Mouse (Mus musculus): Measurements from ENCODE around the gene Gm47985. TPM values are rescaled to one million over a fixed set of nuclear protein-coding genes. Genes with fewer than 3 reads are reported as not detected.
"Not testable (repeated sequence)": the region's sequence is repeated elsewhere in the genome, so short reads cannot be mapped to it uniquely, and the experiment has no call there.

Gene Gm47985
- polyA plus RNA-seq, 1 experiment from 2014 or later, result 0.60 TPM

- no peak overlapping the region for H3K27ac ChIP-seq (ENCODE audit: low read depth)
- H3K27me3 ChIP-seq (ENCODE audit: insufficient read depth, low read length), result no peaks in the 10 kb centered on the region
- 85% methylated on average over 7 of the region's 7 CpGs for WGBS (ENCODE audit: insufficient replicate concordance)
- H3K9ac ChIP-seq (replicated peaks), result no peak overlapping the region
- H3K4me2 ChIP-seq (ENCODE audit: low read depth, low read length), result no peak overlapping the region
- DNase-seq, result no peak
- no peaks in the 10 kb centered on the region for H3K36me3 ChIP-seq (replicated peaks; ENCODE audit: insufficient read depth, low read length)
- H3K4me1 ChIP-seq (ENCODE audit: insufficient read depth), result no peaks in the 10 kb centered on the region; the same call in 1 of the 2 replicates
- no peaks in the 10 kb centered on the region for H3K9me3 ChIP-seq (ENCODE audit: low read length)
- no peak for ATAC-seq
- no peak for TF ChIP-seq EP300 (IDR thresholded peaks at IDR 0.05; ENCODE audit: low read depth)
- TF ChIP-seq CTCF (IDR thresholded peaks at IDR 0.05; ENCODE audit: low read depth), result no peak
- H3K4me3 ChIP-seq (ENCODE audit: low read depth, low read length), result no peak overlapping the region
Measured at GRCm38 (mm10) chr1:151150211-151150610, 32.1 kb upstream of the Gm47985 start.

- Histone ChIP-seq H3K27me3 (ENCODE audit: insufficient read depth, low read length) (no peaks in the 10 kb centered on the region), H3K36me3 (replicated peaks; ENCODE audit: insufficient read depth, low read length) (no peaks in the 10 kb centered on the region), H3K9me3 (ENCODE audit: low read length) (no peaks in the 10 kb centered on the region), H3K4me1 (ENCODE audit: insufficient read depth) (no peaks in the 10 kb centered on the region; the same call in 1 of the 2 replicates), H3K27ac (ENCODE audit: low read depth) (no peak overlapping the region), H3K4me3 (ENCODE audit: low read depth, low read length) (no peak overlapping the region), H3K9ac (replicated peaks) (no peak overlapping the region), H3K4me2 (ENCODE audit: low read depth, low read length) (no peak overlapping the region)
- TF ChIP-seq CTCF (IDR thresholded peaks at IDR 0.05; ENCODE audit: low read depth) (no peak), EP300 (IDR thresholded peaks at IDR 0.05; ENCODE audit: low read depth) (no peak)
- no peak for ATAC-seq
- no peak for DNase-seq
- 72% methylated on average over 2 of the region's 2 CpGs for WGBS (ENCODE audit: insufficient replicate concordance)
Measured at GRCm38 (mm10) chr1:151151089-151151488, 31.2 kb upstream of the Gm47985 start.

GRCm38 (mm10) chr1:151153056-151153652 is 29.2 kb upstream of the Gm47985 start:
- TF ChIP-seq EP300 (IDR thresholded peaks at IDR 0.05; ENCODE audit: low read depth), result no peak; the same call in 1 of the 2 replicates
- no peak for TF ChIP-seq CTCF (IDR thresholded peaks at IDR 0.05; ENCODE audit: low read depth)
- H3K27me3 ChIP-seq (ENCODE audit: insufficient read depth, low read length), result no peaks in the 10 kb centered on the region
- H3K4me3 ChIP-seq (ENCODE audit: low read depth, low read length), result no peak overlapping the region
- ATAC-seq (peak; percentile 79), DNase-seq (no peak)
- H3K36me3 ChIP-seq (replicated peaks; ENCODE audit: insufficient read depth, low read length), result no peaks in the 10 kb centered on the region
- WGBS (ENCODE audit: insufficient replicate concordance), result 60% methylated on average over 6 of the region's 6 CpGs
- H3K4me2 ChIP-seq (ENCODE audit: low read depth, low read length), result no peak overlapping the region
- no peaks in the 10 kb centered on the region for H3K9me3 ChIP-seq (ENCODE audit: low read length)
- no peak overlapping the region for H3K9ac ChIP-seq (replicated peaks)
- peaks cover 3% of the 10 kb centered on the region for H3K4me1 ChIP-seq (ENCODE audit: insufficient read depth)
- peak overlapping the region; percentile 46 for H3K27ac ChIP-seq (ENCODE audit: low read depth)

GRCm38 (mm10) chr1:151154131-151154530 is 28.2 kb upstream of the Gm47985 start:
- not testable (repeated sequence) for H3K9ac ChIP-seq (replicated peaks); H3K4me2 ChIP-seq (ENCODE audit: low read depth, low read length); H3K36me3 ChIP-seq (replicated peaks; ENCODE audit: insufficient read depth, low read length); ATAC-seq; H3K4me1 ChIP-seq (ENCODE audit: insufficient read depth); DNase-seq; H3K27ac ChIP-seq (ENCODE audit: low read depth); H3K4me3 ChIP-seq (ENCODE audit: low read depth, low read length); H3K9me3 ChIP-seq (ENCODE audit: low read length); H3K27me3 ChIP-seq (ENCODE audit: insufficient read depth, low read length)
- WGBS (ENCODE audit: insufficient replicate concordance), result 86% methylated on average over 9 of the region's 9 CpGs

GRCm38 (mm10) chr1:151156129-151156528 is 26.2 kb upstream of the Gm47985 start:
- DNase-seq, result no peak
- no peaks in the 10 kb centered on the region for H3K9me3 ChIP-seq (ENCODE audit: low read length)
- H3K36me3 ChIP-seq (replicated peaks; ENCODE audit: insufficient read depth, low read length), result no peaks in the 10 kb centered on the region
- no peak for TF ChIP-seq CTCF (IDR thresholded peaks at IDR 0.05; ENCODE audit: low read depth)
- no peak for TF ChIP-seq EP300 (IDR thresholded peaks at IDR 0.05; ENCODE audit: low read depth)
- H3K27me3 ChIP-seq (ENCODE audit: insufficient read depth, low read length), result no peaks in the 10 kb centered on the region
- no peak overlapping the region for H3K4me3 ChIP-seq (ENCODE audit: low read depth, low read length)
- H3K4me2 ChIP-seq (ENCODE audit: low read depth, low read length), result no peak overlapping the region
- H3K4me1 ChIP-seq (ENCODE audit: insufficient read depth), result peaks cover 5% of the 10 kb centered on the region
- no peak overlapping the region for H3K9ac ChIP-seq (replicated peaks)
- 66% methylated on average over 3 of the region's 3 CpGs for WGBS (ENCODE audit: insufficient replicate concordance)
- H3K27ac ChIP-seq (ENCODE audit: low read depth), result no peak overlapping the region
- ATAC-seq, result no peak

- no peak overlapping the region for H3K4me2 ChIP-seq (ENCODE audit: low read depth, low read length)
- TF ChIP-seq EP300 (IDR thresholded peaks at IDR 0.05; ENCODE audit: low read depth) (no peak), CTCF (IDR thresholded peaks at IDR 0.05; ENCODE audit: low read depth) (no peak)
- H3K4me3 ChIP-seq (ENCODE audit: low read depth, low read length), result no peak overlapping the region
- peaks cover 5% of the 10 kb centered on the region for H3K4me1 ChIP-seq (ENCODE audit: insufficient read depth)
- 55% methylated on average over 7 of the region's 7 CpGs for WGBS (ENCODE audit: insufficient replicate concordance)
- ATAC-seq, result no peak
- no peaks in the 10 kb centered on the region for H3K36me3 ChIP-seq (replicated peaks; ENCODE audit: insufficient read depth, low read length)
- no peak overlapping the region for H3K27ac ChIP-seq (ENCODE audit: low read depth)
- H3K27me3 ChIP-seq (ENCODE audit: insufficient read depth, low read length), result no peaks in the 10 kb centered on the region
- no peak overlapping the region for H3K9ac ChIP-seq (replicated peaks)
- DNase-seq, result no peak
- no peaks in the 10 kb centered on the region for H3K9me3 ChIP-seq (ENCODE audit: low read length)
Measured at GRCm38 (mm10) chr1:151156777-151157632, 25.3 kb upstream of the Gm47985 start.
